Mouse (Mus musculus) cerebellum, adult 2 months (tissue): ENCODE data around the gene Gnl1.
"Not testable (repeated sequence)": the region's sequence is repeated elsewhere in the genome, so short reads cannot be mapped to it uniquely, and the experiment has no call there.

Experiments used
- CTCF ChIP-seq: fragments of 200-500 bp; IDR thresholded peaks from 2 replicates; pipeline ENCODE4 v1.5.1; 2011; ENCODE audit warnings: low read depth, mild to moderate bottlenecking, control low read depth, low read length, moderate library complexity, borderline replicate concordance; ENCODE audit not compliant: insufficient read depth
- POLR2A ChIP-seq: fragments of 200-500 bp; IDR thresholded peaks from 2 replicates; pipeline ENCODE4 v1.6.1; 2011; ENCODE audit warnings: low read length, control low read depth, borderline replicate concordance; ENCODE audit not compliant: insufficient read depth

DNA sequence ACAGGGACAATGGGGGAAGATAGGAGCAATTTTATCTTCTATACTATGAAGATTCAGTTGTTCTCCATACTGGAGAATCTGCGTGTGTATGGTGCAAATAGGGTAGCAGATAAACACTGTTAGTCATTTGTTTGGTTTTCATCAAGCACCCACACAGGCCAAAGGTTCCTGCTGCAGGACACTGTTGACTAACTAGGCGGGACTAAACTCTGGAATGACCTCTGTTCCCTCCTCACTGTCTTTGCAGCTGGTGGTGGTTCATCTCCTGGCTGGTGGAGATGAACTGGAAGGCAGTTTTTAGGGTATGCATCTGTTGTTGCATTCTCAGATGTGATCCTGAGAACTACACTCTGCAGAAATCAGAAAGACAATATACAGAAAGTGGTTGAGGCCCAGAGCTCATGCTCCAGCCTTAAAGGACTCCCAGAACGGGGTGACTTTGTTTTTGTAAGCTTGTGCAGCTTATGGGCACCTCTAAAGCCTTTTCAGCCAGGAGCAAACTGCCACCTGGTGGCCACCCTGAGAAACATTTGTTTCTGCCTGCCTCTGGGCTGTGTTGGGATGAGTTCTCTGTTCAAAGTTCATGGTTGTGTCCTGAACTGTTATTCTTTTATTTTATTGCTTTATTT is 55.5 kb downstream of the Gnl1 start:
- TF ChIP-seq POLR2A: not testable (repeated sequence)
- peak; percentile 45; the same call in 1 of the 2 replicates for TF ChIP-seq CTCF
